Mouse (Mus musculus): ENCODE data around the gene Ism1. TPM values are rescaled to one million over a fixed set of nuclear protein-coding genes. Genes with fewer than 3 reads are reported as not detected.

Ism1 gene
- polyA plus RNA-seq, 1 experiment from 2014 or later, result 4.7 TPM

DNA sequence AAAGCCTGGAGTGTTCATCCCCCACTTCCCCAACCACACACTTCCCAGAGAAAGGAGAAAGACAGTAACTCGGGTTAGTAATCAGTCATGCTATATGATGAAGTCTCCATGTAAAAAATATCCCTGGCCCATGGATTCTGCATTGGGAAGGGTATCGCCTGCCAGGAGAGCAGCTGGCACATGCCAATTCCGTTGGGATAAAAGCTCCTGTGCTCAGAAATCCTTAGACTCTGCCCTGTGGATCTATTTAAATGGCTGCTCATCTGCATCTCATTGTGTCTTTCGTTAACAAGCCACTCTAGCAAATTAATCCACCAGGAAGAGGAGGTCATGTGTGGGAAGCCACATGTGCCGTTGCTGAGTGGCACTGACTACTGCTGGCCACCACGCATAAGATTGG lies 129.9 kb downstream of the Ism1 start:
- ATAC-seq (ENCODE audit: insufficient number of reproducible peaks, low FRiP score, low TSS enrichment, low read depth), result no peak
- no peak overlapping the region for H3K27ac ChIP-seq (replicated peaks; ENCODE audit: low read depth, low read length)
- no peak for DNase-seq (ENCODE audit: low spot score)
- H3K27me3 ChIP-seq (ENCODE audit: control insufficient read depth, insufficient read depth, low read length), result no peaks in the 10 kb centered on the region
- H3K9me3 ChIP-seq (ENCODE audit: control insufficient read depth, low read length), result no peaks in the 10 kb centered on the region
- WGBS, result 92% methylated on average over 6 of the region's 6 CpGs
- H3K4me3 ChIP-seq (ENCODE audit: low read depth, low read length), result no peak overlapping the region
- H3K4me2 ChIP-seq (ENCODE audit: low read depth, severe bottlenecking), result no peak overlapping the region
- no peaks in the 10 kb centered on the region for H3K36me3 ChIP-seq (ENCODE audit: control insufficient read depth, insufficient read depth, low read length)
- H3K9ac ChIP-seq (ENCODE audit: low read length), result no peak overlapping the region
- H3K4me1 ChIP-seq (ENCODE audit: control insufficient read depth, insufficient read depth, low read length), result no peaks in the 10 kb centered on the region

Other genes starting within 250 kb of the Ism1 start
- gene Sptlc3, start 184.3 kb upstream of the Ism1 start, polyA plus RNA-seq (2014; fragmentation: Nextera tagmentation; extraction: Ambion mirVana), result 0.69 and 1.0 TPM in 2 replicates

Measured in limb, embryonic 11.5 days (tissue).